Mouse (Mus musculus): ENCODE results near the gene Tsc2.

The Tsc2 gene

DNA sequence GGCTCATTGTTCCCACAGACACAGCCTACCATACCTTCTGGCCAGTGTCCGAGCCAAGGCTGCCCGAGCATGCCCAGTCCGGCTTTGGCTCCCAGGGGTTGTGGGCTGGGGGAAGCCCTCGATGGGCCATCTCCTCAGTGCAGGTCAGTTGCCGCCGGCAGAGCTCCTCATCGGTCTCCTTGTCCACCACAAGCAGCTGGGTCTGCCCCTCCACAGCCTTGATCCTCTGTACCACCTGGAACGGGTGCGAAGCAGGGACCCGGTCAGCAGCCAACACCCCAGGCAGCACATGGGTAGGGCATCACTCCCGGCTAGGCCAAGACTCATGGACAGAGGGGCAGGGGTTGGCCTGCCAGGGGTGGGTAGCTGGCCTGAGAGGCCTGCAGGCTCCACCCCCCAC, 15.1 kb upstream of the Tsc2 start:
- DNase-seq (ENCODE audit: low spot score) = no peak

DNA sequence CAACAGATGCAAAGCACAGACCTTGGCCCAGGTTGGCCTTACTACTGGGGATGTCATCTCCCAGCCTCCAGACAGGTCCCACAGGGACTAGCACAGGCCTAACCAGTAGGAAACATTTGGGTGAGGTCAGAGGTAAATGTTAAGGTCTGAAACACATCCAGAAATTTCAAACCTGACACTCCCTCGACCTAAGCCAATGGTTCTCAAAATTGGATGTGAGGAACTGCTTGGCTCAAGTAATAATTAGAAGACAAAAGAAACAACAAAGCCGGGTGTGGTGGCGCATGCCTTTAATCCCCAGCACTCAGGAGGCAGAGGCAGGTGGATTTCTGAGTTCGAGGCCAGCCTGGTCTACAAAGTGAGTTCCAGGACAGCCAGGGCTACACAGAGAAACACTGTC, 14.0 kb upstream of the Tsc2 start:
- DNase-seq (ENCODE audit: low spot score) = no peak

DNA sequence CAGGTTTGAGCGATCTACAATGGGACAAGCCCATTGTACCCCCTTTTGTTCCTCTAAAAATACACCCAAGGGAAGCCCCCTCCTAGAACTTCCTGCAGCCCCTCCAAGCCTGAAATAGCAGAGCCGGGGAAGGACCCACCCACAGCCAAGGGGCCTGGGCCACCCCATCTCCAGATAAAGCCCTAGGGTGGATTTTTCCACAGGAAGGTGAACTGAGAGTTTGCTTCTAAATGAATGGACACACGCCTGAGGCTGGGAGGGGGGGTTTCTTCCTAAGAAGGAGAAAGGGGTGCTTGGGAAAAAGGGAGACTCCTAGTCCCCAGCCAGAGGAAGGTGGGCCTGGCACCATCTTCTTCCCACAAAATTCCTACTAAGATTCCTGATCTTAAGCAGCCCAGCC, 13.5 kb upstream of the Tsc2 start:
- no peak for DNase-seq (ENCODE audit: low spot score)

DNA sequence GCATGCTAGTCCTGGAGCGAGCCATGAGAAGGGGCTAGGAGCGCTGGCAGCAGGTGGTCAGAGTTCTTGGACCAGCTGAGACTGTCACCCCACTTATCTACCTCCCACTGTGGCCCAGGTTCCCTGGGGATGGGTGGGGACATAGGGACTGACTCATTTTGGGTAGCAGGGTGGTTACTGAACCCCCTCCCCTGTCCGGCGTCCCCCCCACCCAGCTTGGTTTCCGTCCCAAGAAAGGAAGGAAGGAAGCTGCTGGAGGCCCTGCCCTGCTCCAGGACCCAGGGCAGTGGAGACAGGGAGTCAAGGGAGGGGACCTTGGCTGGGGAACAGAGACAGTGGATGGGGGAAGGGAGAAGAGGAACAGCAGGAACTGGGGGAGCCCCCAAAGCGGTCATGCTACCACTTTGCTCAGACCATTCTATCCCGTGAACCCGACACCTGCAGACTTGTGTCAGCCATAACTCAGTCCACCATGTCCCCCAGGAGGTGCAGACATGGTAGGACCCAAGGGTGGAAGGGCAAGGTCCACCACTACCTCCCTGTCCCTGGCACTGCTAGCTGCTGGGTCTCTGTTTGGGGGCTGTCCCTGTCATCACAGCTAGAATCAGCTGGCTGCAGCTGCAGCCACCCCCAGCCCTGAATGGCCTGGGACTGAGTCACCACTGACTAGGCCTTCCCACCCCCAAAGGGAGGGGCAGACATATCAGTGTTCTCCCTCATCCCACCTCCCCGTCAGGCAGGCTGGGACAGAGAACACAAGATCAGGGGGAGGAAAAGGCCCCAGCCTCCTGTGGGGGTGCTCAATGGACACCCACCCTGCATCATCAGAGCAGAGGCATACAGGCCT, 12.7 kb upstream of the Tsc2 start:
- DNase-seq (ENCODE audit: low spot score) = no peak

DNA sequence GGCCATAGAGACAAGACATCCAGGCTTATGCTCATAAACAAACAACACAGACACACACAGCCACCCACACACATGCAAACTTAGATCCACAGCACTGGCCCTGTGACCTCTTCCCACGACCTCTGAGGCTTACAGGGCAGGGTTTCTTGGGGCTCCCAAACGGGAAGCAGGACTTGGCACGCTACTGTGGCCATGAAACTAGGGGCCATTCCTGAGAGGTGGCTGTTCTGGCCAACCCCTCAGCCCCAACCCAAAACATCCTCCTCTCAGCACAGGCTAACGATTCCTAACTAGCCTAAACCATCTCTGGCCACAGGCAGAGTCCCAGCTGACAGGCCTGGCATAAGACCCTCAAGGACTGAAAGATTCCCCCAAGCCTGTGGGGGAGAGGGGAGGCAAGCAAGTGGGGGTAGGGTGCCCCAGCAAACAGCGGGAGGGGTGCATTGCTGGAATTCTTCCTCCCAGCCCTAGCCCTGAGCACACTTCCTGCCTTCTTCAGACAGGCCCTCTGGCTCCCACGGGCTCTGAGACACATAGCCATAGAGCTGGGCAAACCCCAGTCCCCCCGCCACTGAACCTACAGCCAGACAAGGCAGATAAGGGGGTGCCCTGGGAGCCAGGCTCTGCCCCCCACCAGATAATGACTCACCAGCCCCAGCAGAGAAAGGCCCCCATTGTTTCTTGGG, 11.7 kb upstream of the Tsc2 start:
- no peak for DNase-seq (ENCODE audit: low spot score)

DNA sequence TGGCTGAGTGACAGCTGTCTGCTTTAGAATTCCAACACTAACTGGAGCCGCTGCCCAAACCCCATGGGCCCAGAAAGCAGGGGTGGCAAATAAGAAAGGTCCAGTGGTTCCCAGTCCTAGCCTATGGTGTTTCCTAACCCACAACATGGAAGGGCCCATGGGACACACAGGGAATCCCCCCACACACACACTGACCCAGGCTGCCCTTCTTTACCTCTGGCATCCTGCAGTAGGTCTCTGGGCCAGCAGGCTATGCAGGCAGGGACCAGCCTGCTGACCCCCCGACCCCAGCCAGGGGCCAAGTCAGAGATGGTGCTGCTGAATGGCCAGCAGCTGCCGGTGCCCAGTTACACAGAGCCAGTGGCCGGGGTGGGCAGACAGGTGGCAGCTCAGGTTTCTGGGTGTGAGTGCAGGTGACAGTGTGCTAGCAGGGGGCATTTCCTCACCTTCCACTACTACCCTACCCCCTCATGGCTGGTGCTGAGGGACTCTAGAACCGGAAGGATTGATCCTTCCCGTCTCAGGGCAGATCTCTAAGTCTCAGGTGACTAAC, 10.4 kb upstream of the Tsc2 start:
- no peak for DNase-seq (ENCODE audit: low spot score)

DNA sequence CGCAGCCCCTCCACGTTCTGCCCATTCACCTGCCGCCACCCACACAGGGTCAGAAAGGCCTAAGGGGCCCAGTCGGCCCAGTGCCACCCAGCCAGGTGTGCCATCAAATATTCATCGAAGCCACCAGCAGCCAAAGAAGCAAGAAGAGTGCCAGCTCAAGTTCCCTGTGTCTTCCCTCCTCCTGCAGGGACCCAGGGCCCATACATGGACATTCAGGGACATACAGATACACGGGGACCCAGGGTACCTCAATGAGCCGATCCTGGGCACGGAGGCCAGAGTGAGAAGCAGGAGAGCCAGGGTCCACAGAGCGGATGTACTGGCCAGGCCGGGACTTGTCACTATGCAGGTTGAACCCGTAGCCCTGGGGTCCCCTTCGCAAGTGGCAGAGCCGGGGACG, 9.5 kb upstream of the Tsc2 start:
- no peak for DNase-seq (ENCODE audit: low spot score)

DNA sequence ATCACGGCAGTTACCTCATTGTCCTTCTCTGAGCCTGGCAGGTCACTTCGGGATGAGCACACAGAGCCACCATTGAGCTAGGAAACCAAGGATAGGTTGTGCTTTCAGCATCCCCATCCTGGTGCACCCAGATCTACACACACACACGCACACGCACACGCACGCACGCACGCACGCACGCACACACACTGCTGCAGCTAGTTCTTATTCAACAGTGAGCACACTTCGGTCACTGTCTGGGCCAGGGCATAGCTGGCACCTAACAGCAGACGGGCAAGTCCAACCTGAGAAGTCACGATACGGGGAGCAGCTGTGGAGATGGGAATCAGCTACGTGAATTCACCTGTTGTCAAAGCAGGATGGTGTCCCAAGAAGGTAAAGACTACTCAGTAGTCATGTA, 8.2 kb upstream of the Tsc2 start:
- no peak for DNase-seq (ENCODE audit: low spot score)

DNA sequence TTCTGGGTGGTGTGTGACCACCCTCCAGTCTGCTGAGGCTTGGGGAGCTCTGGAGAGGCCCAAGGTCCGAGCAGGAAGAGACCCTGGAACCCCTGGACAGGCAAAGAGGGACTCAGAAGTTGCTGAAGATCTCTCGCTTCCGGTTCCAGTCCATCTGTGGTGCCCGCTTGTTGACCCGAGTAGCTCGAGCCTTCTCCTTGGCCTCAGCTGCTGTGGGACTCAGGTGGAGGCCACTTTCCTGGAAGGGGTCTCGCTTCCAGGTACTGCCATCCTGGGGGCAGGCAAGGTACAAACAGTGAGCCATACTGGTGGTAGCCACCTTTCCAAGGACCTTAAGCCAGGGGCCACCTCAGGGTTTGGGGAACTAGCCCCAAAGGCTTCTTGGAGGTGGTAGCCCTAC, 7.7 kb upstream of the Tsc2 start:
- no peak for DNase-seq (ENCODE audit: low spot score)

DNA sequence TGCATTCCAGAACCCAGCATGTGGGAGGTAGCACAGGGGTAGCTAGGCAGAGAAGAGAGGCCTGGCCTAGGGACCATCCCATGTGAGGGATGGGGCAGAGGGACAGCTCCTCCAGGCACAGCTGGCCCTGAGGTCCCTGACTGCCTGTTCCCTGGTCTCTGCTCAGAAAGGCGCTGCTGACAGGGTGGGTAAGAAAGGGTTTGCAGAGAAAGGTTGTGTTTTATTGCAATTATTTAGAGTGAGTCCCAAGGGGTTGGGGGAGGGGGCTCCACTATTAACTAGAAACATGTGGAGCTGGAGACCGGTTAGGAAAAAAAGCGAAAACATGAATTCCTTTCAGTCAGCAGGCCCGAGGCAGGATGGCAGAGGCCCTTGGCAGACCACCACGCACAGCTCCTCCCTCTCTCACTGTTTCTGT, 7.2 kb upstream of the Tsc2 start:
- no peak for DNase-seq (ENCODE audit: low spot score)

DNA sequence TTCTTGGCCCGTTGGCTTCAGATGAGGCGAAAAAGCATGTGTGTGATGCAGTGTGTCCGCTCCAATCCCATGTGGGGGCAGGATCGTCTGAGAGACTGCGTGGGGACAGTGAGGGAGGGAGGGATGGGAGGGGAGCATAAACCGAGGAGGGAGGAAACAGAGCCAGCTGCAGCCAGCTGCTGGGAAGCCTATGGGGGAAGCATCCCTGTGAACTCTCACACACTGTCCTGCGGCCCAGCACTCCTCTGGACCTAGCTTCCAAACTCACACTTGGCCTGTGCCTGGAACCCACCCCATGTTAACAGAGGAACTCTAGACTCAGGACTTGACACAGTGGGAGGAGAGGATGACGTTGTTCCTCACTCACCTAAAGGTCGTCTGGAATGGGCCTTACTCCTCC, 6.4 kb upstream of the Tsc2 start:
- no peak for DNase-seq (ENCODE audit: low spot score)

DNA sequence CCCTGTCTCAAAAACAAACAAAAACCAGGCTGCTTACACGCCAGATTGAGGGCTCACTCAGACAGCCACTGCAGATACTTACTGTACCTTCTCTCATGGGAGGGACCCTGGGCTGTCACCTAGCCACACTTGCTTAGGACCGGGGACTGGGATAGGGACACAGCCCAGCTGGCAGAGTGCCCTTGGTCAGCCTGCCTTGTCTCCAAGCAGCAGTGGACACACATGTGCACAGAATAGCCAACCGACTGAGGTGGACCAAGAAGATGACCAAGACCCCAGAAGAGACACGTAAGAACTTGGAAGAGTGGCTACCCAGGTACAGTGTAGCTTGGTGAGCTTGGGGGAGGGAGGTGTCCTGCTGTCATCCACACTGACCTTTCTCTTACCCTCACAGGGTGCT, 5.8 kb upstream of the Tsc2 start:
- DNase-seq (ENCODE audit: low spot score) = no peak

DNA sequence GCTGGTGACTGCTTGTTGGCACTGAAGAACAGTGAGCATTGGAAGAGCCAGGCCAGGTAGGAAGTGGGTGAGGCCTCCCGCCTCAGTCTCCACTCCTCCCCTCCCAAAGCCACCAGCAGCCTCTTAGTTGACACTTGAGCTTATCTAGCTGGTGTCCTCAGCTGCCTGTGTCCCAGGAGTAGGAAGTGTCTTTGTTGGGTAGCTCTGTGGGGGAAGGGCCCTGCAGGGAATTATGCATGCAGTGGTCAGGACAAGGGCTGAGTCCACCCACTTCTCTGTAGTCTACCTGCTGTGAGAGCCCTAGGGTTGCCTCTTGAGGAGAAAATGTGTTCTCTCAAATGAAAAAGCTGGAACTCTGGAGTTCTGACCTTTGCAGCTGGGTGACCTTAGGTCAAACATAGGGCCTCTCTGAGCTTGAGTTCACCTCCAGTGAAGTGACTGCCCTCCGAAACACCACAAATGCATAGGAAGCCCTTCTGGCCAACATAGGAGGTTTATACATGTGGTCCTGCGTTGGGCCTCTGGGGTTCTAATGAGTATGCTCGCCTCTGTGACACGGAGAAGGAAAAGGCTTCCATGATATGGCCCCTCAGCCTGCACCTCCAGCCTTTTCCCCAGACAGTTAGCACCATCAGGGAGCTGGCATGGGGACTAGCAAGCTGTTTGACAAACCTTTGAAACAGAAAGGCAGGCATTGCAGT, 4.5 kb upstream of the Tsc2 start:
- DNase-seq (ENCODE audit: low spot score) = no peak

DNA sequence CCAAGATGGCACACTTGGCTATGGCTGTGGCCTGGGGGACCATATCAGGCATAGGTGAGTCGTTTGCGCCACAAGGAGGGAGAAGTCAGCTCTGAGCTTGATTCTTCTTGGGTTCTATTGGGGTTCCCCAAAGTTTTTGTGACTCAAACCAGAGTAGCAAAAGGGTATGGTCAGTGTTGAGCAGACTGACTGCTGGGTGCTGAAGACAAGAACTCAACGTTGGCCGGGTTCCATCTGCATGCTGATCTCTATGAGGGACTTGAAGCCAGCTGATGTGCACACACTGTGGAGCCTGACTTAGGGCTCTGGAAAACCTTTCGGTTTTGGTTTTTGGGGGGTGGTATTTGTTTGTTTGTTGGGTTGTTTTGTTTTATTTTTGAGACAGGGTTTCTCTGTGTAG, 3.3 kb upstream of the Tsc2 start:
- no peak for DNase-seq (ENCODE audit: low spot score)

DNA sequence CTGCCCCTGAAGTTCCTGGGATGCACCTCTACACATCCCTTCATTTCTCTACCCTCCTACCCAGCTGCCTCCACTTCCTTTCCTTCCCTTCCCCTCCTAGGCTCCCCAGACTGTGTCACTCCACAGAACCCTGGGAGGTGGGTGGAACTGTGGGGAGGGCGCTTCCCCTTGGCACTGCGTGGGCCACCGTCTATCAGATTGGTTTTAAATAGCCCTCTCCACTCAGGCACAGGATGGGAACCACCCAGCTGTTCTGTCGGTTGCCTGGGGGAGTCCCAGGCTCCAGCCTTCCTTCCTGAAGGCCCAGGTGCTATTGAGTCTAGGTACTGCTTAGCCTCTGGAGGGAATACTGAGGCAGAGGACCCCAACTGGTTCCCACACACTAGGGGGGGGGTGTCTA, 2.6 kb upstream of the Tsc2 start:
- no peak for DNase-seq (ENCODE audit: low spot score)

DNA sequence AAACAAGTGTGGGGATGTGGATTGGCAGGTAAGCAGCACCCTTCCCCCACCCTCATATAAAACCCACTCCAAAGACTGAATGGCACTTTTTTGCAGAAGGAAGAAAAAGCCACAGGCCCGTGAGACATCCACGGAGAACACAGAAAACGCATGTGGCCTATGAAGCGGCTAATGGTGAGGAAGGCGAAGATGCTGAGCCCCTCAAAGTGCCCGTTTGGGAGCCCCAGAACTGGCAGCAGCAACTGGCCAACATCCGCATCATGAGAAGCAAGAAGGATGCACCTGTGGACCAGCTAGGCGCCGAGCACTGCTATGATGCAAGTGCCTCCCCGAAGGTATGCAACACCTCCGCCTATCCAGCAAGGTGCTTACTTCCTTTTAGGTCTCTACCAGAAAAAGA, 1.4 kb upstream of the Tsc2 start:
- DNase-seq (ENCODE audit: low spot score) = no peak

DNA sequence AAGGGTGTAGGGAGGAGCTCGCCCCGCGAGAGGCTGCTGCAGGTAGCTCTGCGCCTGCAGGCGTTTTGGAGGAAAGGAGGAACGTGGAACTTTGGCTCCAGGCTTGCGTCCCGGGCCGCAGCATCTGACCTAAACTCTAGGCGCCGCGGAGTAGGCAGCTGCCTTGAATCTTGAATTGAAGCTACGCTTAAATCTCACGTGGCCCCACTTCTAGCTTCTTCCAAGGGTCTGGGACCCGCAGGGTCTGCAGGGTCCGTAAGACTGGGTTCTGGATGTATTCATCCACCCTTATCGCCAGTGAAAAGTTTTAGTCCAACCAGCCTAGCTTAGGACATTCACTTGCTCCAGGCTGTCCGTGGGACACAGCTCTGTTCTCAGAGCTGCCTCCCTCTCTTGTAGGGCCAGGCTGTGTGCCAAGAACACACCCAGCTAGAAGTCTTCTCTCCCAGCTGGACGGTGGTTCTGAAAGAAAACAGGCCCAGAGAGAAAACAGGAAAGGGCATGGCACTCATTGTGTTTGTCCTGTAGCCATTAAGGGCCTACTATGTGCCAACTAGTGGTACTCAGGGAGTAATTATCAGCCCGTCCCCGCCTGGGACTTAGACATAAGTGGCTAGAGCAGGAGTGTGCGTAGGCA, 501 bp upstream of the Tsc2 start:
- no peak for DNase-seq (ENCODE audit: low spot score)

DNA sequence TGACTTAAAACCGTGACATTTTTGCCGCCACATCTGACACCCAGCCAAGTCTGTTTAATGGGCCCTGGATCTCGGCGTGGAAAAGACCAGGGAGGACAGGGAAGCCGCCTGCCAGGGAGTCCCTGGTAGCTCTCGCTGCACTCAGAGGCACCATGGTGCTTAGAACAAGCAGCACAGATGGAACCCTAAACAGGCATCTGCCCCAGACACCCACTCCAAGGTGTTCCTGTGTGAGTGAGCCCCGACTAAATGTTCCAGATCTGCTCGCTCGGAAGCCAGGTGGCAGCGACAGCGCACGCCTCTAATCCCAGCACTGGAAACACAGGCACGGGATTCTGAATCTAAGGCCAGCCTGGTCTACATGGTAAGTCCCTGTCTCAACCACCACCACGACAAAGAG, 2.4 kb downstream of the Tsc2 start:
- DNase-seq (ENCODE audit: low spot score) = peak; percentile 86

DNA sequence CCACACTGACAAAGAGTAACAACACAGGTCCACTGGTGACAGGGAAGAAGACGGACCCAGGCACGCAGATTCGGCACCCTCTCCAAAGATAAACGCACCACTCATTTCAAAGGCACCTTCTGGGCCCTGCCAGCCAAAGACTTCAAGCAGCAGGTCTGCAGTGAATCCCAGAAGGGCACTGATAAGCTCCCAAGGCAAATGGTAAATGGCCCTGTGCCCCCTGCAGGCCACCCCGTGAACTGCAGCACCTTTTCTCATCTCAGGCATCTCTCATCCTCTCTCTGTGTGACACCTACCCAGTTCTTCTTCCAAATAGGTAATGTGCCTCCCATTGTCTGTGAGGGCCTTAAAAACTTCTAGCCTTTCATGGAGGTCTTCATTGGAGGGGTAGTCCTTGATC, 3.8 kb downstream of the Tsc2 start:
- DNase-seq (ENCODE audit: low spot score) = peak; percentile 86

DNA sequence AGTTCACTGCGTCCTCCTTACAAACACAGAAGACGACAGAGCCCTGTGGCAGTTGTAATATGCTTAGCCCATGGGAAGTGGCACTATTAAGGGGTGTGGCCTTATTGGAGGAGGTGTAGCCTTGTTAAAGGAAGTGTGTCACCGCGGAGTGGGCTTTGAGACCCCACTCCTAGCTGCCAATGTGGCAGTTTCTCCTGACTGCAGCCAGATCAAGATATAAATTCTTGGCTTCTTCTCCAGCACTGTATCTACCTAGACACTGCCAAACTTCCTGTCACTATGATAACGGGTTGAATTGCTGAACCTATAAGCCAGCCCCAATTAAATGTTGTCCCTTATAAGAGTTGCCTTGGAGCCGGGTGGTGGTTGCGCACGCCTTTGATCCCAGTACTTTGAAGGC, 7.0 kb downstream of the Tsc2 start:
- DNase-seq (ENCODE audit: low spot score) = no peak

DNA sequence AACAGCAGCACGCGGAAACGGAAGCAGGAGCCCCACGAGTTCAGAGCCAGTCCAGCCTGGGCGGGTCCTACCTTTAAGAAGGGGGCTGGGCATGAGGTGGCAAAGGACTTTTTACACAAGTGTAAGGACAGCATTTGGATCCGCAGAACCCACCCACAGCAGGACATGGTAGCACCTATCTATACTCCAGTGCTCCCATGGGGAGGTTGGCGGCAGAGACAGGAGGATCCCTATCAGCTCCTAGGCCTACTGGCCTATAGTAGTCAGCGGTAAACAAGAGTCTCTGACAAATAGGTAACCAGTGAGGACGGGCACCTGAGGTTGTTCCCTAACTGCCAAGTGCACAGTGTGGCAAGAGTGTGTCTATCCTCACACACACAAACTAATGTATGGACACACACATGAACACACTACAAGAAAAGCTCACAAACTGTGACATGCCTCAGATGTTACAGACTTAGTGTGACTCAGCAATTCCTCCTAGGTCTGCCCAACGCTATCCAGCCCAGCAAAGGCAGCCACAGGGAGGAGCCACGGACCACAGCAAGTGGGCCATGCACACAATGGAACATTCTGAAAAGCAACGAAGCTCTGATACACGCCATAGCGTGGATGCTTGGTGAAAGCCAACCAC, 14.8 kb downstream of the Tsc2 start:
- DNase-seq (ENCODE audit: low spot score) = no peak

DNA sequence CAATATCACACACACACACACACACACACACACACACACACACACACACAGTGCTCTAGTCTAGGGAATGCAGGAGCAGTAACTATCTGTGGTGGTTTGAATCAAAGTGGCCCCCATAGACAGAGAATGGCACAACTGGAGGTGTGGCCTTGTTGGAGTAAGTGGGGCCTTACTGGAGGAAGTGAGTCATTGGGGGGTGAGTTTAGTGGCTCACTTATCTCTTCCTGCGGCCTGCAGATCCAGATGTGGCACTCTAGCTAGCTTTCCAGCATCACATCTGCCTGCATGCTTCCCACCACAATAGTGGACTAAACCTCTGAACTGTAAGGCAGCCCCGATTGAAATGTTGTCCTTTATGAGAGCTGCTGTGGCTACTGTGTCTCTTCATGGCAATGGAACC, 21.7 kb downstream of the Tsc2 start:
- DNase-seq (ENCODE audit: low spot score) = no peak
